Mouse (Mus musculus) right cerebral cortex, postnatal 36 days (tissue): Measurements from ENCODE around the gene Tnfsf15.

Experiments
- DNase-seq, 2 experiments: peaks; one replicate each; pipeline ENCODE4 v3.0.0; 2022; ENCODE audit warnings: low spot score in 2 of 2, mixed read lengths in 1 of 2

Tnfsf15 gene

DNA sequence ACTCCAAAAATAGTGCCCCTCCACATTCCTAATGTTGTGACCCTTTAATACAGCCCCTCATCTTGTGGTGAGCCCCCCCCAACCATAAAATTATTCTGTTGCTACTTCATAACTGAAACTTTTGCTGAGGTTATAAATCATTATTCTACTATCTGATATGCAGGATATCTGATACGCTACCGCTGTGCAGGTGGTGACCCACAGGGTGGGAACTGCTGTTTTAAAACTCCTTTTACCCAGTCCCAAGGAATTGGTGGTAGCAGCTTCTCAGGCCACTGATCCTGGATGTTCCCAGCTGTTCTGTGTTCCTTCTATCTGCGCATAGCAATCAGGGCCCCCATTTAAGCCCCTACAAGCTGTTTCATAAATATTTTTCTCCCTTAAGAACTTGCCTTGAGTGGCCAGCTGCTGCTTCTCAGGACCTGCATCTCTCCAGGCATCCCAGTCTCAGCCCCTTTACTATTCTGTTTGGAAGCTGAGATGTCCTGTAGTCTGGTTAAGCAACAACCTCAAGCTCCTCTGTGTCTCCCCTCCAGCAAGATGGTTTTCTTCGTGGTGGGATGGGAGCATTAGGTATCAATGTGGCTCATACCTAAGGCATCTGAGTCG, 2.0 kb downstream of the Tnfsf15 start:
- no peak for DNase-seq

DNA sequence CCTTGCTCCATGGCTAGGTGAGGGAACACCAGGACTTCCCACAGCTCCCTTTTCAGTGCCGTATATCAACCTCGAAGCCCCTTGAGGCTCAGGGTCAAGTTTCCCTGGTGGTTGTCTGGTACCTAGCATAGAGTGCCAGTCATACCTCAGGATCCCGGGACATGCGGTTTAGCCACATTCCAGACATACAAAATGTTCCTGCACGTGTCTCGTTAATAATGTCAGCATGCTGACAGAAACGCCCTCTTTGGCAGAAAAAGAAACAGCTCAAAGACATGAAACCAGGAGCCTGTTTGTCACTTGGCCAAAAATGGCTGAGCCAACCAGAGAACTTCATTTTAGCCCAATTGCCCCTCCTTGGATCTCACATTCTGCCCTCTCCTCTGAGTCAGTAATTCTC, 2.8 kb downstream of the Tnfsf15 start:
- DNase-seq: no peak

DNA sequence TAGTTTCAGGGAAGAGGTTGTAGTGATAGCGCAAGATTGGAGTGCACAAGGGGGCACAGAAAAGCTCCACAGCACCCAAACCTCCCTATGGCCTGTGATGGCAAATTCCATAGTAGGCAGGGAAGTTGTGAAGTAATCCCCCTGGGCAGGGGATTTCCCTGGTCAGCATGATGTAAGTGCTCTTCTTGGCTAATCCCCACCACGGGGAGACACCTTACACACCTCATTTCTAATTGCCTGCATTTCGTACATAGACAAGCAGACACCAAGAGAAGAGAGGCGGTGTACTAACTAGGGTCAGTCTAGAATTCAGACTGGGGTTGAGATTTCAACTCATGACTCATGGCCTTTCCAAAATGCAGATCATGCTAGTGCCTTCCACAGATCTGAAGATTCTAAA, 4.2 kb downstream of the Tnfsf15 start:
- DNase-seq: no peak

DNA sequence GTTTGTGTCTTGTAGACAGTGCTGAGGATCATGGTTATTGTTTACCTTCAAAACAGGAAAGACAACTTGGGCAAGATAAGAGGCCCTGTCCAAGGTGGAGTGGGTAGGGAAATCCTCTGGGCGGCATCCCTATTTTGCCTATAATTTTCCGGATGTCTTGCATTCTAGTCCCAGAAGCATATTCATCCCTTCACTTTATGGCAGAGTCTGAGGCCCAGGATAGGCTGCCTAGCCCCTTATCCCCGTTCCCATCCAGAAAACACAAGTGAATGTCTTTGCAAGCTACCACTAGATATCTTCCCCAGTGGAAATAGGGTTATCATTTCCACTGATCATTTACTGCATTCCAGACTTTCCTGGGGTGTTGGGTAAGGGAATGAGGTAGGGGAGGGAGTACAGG, 4.9 kb downstream of the Tnfsf15 start:
- DNase-seq: no peak

DNA sequence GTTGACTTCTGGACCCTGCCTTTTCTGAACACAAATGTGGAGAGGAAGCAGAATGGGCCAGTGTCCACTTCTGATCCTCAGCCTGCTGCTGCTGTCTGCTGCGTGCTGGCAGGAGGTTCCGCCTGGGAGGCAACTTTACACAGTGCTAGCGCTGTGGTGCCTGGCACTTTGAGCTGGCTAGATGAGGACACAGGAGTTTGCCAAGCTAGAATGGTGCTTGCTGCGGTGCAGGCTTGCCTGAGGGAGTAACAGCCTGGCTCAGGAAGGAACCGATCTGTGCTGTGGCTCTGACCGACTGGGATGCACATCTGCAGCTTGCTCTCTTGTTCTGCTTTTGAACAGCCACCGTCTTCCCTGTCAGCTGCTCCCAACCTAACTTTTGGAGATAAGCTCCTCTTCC, 5.4 kb downstream of the Tnfsf15 start:
- DNase-seq: no peak

DNA sequence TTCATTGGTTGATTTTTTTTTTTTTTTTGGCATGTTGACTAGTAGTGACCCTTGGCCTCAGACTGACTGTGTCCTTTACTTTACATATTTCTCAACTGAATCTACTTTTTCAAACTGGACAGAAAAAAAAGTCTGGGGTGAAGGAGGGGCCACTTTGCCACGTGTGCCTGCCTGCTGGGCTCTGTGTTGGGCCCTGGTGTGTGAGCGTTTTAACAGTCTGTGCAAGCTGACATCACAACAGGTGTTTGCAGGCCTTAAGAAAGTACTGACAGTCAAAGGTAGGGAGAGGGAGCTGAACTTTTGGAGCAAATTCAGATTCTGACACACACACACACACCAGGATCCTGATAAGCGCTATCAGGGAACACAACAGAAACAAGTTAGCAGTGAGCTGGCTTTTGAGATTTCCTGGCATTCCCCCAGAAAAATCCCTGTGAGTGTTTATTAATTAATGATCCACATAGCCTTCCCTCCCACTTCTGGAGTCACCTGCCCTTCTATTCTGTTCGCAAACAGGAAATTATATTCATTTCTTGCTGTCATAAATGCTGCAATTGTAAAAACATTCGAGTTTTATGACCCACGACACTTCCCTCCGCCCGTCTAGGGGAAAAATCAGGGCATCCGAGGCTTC, 6.4 kb downstream of the Tnfsf15 start:
- DNase-seq: no peak

DNA sequence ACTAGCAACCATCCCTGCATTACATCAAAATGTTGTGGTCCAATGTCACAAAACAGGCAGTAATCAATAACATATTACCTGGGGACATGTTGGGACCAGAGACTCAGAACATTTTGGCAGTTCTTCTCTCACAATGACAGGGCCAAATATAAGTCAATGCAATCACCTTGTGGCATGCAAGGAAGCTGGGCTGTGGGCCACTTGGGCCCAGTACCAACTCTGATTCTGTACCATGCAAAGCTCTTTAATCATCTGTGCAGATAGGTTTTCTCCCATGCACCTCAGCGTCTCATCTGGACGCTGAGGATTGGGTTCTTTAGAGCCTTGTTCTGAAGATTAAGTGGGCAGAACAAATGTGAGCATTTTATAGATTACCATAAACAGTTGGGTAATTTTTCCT, 13.6 kb downstream of the Tnfsf15 start:
- no peak for DNase-seq

DNA sequence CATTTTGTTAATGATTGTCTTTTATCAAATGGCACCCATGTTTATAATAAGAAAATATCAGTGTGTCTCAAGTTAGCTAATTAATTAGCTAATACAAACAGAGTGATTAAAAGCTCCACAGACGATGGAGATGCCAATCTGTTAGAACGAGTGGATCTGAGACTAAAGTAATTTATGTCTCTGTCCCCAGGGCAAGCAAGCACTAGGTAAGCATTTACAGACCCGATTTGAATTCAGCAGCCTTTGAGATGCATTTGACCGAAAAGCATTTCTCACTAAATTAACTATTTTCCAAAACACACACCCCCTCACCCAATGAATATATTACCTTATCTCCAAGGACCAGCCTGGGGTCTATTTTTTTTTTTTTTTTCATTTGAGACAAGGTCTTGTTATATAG, 18.2 kb downstream of the Tnfsf15 start:
- DNase-seq: no peak

DNA sequence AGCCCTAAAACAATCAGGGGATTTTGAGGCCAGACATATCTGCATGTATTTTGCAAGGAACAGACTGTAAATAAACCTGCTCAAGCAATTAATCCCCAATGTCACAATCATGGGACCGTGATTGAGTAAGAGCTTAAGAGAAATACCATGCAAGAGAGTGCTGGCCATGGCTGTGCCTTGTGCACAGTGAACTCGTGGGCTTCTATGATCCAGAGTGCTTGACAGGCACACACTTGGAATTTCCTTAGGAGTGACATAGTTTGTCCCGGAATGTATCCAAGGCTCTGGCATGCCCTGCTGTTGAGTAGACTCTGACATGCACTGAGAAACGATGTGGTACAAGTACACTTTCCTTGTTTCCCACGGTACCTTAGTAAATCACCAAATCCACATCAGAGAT, 18.9 kb downstream of the Tnfsf15 start:
- no peak for DNase-seq

DNA sequence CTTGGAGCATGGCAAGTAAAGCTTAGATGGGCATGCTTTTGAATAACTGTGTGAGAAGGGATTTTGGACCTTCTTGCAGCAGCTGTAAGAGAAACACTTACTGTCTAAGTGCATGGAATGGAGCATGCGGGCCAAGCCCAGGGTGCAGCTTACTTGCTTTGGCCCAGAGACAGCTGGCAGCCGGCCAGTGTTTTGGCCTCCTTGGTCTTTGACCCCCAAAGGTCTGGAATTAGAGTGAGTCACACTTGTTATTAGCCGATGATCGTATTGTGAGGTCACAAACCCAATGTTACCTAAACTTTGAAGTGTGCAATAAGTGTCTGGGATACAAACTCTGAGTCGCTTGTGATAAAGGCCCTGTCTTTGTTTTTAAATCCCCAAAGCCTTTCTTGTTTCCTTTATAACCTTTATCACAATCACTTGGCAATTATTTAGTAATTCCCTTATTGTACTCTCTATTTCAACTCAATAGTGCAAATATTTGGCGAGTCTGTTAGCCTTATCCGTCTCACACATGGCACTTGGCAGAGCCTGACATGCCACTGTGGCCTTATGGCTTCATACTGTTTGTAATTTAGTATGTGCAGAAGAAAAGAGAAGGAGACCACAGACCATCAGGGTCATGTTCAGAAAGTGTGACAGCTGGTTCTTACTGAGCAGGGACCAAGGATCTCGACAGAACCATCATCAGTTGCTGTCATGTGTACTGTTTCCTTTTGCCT, 26.8 kb downstream of the Tnfsf15 start:
- DNase-seq: no peak

DNA sequence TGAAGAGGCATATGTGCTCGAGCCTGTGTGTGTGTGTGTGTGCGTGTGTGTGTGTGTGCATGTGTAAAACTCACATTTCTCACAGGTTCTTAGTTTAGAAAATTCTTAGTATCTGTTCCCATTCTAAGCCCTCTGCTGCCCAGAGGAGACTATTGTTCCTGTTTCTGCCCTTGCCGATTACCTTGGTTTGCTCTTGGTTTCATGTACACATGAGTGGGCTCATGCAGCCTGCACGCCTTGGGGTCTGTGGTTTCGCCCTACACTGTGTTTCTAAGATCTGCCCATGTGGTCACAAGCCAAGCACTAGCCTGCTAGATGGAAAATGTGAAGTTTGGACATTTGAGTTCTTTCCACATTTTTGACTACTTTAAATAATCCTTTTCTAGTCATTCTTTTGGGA, 33.0 kb downstream of the Tnfsf15 start:
- DNase-seq: no peak

DNA sequence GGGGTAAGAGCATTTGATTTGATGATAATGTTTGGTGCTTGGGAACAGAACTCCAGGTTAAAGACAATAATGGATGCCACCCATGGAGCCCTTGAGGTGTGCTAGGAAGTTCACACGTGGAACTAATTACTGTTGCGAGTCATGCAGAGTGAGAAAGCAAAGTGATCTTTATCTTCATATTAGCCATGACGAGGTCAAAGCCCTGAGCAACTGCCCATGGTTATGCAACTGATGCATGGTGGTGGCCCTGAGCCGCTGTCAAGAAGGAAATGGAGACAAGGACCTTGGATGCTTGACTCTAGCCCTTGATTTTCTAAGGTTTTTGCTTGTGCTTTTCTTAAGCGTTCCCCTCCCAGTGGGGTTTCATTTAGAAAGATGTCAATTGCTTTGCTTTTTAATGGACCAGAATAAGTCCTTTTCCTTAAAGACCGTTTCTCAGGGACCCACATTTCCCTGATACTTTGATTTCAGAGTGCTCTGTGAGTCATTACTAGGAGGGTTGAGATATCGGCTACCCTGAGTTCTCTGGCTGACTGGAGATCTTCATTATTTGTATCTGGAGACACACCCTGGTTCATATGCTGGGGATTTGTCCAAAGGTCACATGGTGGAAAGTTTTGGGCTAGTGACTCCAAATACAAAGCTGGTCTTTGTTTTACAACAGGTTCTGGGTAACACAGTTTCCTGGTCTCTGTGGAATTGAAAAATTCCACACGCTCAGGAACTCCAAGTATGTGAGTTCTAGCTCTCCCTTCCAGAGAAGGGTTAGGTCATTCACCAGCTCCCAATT, 34.3 kb downstream of the Tnfsf15 start:
- DNase-seq: no peak

DNA sequence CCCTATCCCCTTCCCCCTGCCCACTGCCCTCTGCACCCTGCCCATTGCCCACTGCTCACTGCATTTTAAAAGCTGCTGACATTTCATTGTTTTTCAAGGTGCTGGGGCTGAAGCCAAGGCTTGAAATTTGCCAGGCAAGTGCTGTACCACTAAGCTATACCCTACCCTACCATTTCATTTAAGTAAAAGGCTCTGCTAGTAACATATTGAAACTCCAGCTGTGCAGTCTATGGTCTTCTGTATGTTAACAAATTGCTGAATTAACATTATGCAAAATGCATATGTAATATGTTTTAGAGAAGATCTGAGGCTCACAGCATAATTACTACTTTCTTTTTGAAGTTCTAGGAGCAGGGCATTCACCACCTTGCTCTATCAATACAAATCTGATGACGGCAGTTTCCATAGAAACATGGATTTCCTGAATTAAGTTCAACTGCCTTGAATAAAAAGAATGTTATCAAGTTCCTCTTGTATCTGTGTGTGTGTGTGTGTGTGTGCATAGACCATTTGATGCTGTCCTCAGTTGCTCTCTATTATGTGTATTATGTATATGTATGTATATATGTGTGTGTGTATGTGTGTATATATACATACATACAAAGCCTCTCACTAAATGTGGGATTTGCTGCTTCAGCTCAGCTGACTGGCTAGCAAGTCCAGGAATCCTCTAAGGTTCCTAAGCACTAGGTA, 38.5 kb downstream of the Tnfsf15 start:
- no peak for DNase-seq

DNA sequence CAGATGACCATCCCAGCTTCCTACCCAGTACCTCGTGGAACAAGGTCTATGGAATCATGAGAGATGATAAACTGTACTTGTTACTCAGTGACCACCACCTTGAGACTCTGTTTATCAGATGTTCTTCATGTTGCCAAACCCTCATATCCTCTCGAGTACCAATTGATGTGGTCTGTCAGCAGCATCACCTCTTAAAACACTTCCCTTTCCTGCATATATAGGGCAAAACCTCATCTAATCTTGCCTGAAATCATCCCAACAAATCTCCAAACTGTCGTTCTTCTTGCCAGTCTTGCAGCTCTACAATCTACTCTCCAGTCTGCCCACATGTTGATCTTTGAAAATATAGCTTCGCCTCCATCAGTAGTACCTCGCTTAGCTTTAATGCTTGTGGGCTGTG, 40.7 kb downstream of the Tnfsf15 start:
- DNase-seq: no peak

DNA sequence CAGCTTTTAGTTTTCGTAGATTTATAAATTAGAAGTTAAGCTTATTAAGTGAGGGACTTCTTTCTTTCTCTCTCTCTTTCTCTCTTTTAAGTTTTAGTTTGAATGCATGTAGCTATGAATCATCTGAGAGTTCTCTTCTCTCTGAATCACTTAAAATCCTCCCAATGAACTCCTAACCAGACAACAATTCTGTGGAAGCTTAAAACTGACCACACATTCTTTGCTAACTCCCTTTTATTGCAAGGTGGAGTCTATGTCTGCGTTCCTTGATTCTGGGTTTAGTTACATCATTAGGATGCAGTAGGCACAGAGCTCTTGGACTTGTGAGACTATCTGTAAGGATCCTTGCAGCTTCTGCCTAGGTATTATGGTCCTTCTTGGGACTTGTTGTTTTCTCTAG, 41.2 kb downstream of the Tnfsf15 start:
- no peak for DNase-seq

DNA sequence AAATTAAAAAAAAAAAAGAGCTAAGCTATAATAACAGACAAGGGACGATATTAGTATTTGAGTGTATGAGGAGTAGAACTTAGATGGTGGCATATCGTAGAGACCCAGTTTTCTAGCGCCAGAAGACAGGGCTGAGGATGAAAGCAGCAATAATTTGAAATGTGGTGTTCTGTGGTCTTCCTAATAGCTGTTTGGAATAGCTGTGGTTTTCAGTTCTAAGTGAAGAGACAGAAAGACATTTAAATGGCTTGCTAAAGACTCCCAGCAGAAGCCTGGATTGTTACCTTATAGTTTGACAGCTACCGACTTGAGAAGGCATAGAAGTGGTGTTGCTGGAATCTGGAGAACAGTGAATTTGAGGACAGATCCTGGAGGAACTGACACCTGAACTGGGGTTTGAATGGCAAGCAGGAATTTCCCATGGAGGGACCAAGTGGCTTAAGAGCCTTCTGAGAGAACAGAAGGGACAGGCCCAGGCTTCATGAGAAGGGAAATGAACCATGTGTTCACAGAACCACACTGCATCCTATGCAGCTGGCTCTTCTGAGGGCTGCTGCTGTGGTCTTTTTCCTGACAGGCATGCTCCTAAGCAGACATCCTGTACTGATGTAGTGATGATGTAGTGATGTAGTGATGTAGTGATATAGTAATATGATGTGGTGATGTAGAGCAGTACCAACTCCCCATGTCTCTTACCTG, 42.8 kb downstream of the Tnfsf15 start:
- no peak for DNase-seq

DNA sequence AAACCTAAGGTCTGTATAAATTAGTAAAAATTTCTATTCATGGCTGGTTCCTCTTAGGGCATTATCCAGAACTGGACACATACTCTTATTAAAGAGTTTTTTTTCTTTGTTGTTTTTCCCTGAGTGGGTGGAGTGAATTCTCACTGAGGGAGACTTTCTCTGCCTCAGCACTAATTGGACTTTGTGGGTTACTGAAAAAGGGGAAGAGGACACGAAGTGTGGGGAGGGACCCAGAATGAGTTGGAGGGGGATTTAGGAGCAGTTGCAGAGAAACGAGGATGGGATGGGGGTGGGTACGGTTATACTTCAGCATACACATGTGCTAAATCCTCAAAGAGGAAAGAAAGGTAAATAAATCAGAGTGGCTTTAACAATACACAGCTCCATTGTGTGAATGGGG, 45.2 kb downstream of the Tnfsf15 start:
- DNase-seq: no peak

DNA sequence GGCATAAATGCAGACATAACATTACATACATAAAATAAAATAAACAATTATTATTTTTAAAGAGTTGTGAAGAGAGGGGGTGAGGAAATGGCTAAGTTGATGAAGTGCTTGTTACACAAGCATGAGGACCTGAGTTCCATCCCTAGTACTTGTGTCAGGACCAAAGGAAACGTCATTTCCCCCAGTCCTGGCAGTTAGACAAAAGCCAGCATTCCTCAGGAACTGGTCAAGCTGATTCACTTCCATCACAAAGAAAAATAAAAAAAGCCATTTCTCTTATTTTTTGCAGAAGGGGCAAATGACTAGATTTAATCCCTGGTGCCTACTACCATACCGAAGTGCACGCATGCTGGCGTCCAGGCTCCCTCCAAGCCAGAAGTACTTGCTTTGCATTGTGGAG, 48.0 kb downstream of the Tnfsf15 start:
- DNase-seq: no peak

DNA sequence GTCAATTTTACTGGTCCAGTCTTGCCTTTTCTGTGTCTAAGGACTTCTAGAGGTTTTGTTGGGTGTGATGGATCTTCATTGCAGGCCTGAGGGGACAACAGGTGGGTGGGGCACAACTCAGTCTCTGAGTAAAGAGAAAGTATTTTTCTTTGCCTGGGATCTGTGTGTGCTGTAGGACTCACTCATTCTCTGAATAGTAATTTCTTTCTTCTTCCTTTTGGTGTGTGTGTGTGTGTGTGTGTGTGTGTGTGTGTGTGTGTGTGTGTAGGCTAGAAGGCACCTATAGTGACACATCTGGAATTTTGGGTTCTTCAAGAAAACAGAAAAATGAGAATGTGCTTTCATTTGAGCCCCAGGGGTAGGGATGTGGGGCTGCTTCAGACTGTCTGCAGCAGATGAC, 52.6 kb downstream of the Tnfsf15 start:
- no peak for DNase-seq

DNA sequence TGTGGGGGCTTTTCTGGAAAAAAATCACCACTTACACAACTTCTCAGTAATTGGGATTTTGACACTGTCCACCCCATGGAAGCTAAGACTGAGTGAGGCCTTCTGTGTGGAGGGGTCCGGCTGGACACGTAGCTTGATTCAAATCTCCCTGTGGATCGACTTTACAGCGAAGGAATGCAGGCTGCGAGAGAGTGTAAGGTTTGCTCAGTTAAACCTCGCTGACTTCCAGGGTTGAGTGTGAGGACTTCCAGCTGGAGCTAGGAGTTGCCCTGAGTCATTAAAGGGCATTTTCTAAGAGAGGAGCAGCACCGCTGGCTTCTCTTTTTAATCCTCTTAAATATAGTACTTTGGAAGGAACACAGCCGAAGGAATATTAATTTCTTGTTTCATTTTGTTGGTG, 57.5 kb downstream of the Tnfsf15 start:
- DNase-seq: no peak

DNA sequence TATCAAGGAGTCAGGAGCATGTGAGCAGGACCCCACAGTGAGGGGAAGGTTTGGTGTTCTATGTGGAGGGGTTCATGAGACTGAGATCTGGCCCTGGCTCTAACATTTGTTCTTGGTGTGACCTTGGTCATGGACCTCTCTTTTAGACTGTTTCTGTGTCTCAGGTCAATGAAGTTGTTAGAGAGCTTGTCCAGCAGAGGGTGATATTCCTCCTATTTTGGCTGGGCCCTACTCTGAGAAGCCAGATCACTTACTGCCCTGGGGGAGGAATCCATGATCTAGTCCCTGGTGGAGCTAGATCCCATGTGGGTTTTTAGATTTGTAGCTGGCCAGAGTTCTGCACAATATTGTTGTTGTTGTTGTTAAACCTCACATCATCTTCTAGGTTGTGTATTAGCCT, 58.8 kb downstream of the Tnfsf15 start:
- DNase-seq: no peak

DNA sequence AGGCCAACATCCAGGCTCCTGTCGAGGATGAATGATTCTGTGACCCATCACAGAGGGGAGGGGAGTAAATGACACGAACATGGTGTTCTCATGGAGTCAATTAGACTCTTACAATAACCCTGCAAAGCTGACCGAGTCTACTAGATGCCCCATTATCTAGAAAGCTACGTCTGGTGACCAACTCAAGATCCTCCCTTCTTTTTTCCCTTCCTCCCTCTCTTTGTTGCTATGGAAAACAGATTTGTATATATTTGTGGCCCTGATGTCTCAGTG, 59.7 kb downstream of the Tnfsf15 start:
- DNase-seq: no peak
